Mouse (Mus musculus) testis, adult 2 months (tissue): ENCODE measurements around the gene Efna3.

Experiments used
- CTCF ChIP-seq: fragments of 200-500 bp; IDR thresholded peaks from 2 replicates; pipeline ENCODE4 v1.5.1; 2012; ENCODE audit warnings: low read depth, mild to moderate bottlenecking, inconsistent platforms, low read length, moderate library complexity; ENCODE audit not compliant: control insufficient read depth, insufficient read depth, insufficient replicate concordance
- POLR2A ChIP-seq: fragments of 200-500 bp; IDR thresholded peaks from 2 replicates; pipeline ENCODE4 v1.6.1; 2012; ENCODE audit warnings: low read depth, mild to moderate bottlenecking, inconsistent platforms, low read length, moderate library complexity; ENCODE audit not compliant: control insufficient read depth

DNA sequence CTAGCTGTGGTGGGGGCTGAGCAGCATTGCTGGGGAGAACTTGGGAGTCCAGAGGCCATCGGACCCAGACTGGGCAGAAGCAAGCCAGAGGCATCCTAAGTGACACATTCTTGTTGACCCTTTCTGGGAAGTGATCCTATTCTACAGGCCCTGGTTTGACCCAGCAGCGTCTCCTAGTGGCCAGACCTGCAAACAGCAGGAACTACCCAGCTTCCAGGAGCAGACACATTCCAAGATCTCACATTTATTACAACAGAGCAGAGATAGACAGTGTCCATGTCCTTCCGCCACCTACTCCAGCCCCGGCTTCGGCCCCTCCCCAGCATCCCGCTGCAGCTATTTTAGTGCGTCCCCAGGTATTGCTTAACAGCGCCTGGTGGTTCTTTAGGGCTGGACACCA lies 16.7 kb upstream of the Efna3 start:
- TF ChIP-seq CTCF, result peak; percentile 85
- TF ChIP-seq POLR2A, result 0 out of 2 replicates have a peak, but pooled peaks have one; percentile 10
